Mouse (Mus musculus): ENCODE measurements around the gene Cisd1.

GRCm38 (mm10) chr10:71354947-71355346, 10.2 kb upstream of the Cisd1 start:
- no peak for TF ChIP-seq EP300 (IDR thresholded peaks at IDR 0.05; ENCODE audit: low read depth)
- no peak for TF ChIP-seq CTCF (IDR thresholded peaks at IDR 0.05; ENCODE audit: low read depth)
